Mouse (Mus musculus): ENCODE data around the gene Txndc11. TPM values are rescaled to one million over a fixed set of nuclear protein-coding genes. Genes with fewer than 3 reads are reported as not detected.

Gene Txndc11
- total RNA-seq, 2 experiments from 2014 or later, result 13.6 to 14.0 TPM

DNA sequence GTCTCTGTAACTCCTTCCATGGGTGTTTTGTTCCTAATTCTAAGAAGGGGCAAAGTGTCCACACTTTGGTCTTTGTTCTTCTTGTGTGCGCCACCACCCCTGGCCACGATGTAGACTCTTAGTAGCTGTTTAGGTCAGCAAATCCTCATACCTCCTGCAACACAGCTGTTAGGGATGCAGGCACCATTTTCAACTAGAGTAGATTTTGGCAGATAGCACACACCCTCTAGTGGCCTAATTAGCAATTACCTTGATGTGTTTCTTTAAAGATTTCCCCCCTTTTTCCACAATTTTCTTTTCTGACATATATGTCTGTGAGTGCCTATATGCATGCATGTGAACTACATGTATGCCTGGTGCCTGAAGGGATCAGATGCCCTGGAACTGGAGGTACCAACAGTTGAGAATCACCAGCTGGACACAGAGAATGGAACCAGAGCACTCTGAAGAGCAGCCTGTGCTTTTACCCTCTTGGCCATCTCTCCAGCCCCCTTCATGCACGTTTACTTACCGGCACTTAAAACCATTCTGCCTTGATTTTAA lies 25.2 kb downstream of the Txndc11 start:
- DNase-seq, result no peak

DNA sequence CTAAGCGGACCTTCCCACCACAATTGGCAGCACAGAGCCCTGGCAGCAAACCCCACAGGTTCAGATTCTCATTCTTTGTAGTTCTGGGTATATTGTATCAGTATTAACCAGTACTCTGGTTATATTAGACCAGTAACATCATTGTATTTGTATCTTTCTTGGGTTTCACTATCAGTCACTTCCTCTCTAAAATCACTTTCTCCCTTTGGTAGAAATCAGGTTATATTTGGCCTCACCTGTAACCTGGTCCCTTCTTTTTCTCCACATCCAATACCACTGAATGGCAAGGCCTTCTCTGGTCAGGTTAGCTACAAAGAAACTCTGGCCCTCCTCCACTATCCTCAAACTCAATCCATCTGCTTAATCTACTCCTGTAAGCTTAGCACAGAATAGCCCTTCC lies 29.5 kb downstream of the Txndc11 start:
- DNase-seq, result no peak

DNA sequence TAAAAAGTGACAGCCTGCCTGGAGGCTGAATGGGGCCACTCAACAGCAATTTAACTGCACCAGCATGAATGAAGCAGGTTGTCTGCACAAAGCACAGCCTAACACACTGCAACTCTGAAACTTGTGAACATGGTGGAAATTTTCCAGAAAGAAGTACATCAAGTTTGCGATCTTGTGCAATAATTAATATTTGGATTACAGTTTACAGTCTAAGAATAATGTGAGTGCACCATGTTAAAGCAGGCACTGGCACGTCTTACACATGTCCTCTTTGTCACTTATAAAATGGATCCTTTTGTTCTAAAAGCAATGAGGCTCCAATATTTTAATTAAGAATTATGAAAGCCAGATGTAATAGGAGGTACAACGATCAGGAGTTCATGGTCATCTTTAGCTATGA lies 37.1 kb downstream of the Txndc11 start:
- no peak for DNase-seq

DNA sequence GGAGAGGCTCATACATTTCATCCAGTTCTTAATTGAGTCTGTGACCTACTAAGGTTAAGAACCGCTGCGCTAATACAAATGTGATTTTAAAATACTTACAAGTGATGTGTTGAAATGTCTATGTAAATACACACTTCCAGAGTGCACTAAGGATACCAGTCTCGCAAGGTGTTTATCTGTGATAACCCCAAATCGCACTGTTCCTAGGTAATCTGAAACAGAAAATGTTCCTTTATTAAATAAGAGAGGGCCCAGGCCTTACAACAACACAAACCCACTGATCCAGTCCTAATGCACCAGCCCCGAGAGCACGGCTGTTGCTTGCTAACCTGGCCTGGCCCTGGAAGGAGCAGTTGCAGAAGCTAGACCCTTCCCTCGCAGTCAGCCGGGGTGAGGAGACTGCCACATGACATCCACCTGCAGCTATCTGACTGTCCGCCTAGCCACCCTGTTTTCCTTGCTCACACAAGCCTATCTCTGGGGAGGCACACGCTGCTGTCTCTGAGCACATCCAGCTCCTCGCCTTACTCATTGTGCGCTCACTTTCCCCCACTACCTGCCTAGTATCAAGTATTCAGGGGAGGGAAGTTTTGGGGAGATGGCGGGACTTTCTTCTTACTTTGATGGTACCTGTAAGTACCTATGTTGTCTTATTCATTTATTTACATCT lies 40.6 kb downstream of the Txndc11 start:
- DNase-seq, result no peak

DNA sequence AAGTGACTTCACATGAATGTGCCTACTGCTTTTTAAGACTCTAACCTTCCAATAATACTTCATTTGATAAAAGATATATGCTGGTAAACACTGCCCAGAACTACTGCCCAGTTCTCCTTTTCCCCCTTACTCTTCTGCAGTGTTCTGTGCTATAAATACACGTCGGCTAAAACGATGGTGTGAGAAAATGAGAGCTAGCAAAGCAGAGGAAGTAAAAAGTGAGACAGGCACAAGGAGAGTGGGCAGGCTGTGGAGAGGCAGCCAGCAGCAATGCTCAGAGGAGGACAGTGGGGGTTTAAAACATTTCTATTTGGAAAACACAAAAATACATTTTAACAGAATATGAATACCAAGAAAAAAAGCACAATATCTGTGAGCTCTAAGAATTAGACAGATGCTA lies 41.9 kb downstream of the Txndc11 start:
- peak in 1 of 2 experiments; percentile 37 for DNase-seq

DNA sequence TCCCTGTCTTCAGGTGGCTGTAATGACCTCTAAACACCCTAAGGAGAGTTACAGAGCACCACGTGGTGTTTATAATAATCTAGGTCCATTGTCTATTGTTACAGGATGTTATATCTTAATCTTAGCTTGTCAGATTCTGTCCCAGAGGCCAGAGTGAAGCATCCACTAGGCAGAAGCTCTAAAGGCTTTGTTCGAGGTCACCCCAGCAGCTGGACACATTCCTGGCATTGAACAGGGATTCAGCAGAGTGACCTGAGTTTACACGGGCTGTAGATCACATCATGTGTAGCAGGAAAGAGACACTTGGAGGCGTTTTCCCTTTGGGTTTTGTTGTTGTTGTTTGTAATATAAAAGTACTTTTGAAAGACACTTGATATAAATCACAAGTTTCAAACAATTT lies 42.4 kb downstream of the Txndc11 start:
- peak in 1 of 2 experiments; percentile 40 for DNase-seq

DNA sequence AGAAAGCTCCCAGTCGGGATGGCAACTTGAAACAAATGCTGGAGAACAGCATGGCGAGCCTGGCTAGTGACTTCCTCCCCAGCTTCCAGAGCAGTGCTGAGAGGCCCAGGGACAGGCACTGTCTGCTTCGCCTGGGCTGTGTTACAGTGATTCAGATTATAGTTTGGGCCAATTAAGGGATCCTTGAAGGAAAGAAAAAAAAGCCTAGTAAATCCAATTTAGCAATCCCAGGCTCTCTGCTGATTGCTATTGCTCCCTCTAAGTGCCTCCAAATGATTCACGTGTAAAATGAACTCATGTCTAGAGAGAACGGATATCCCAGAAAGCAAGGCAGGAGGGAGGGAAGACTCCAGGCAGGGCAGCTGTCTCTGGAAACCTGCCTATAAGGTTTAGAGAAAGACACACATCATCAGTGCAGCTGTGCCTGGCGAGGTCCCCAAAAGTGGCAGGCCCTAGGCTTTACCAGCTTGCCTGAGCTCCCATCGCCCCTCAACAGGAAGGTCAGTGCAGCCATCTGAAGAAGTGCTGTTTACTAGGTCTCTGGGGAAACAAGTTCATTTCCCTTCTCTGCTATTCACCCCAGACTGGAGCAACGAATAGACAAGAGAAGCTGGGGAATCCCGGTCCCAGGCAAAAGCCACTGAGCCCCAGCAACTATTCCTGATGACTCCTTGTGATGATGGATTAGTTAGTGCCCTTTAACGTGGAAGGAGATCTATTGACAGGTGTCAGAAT lies 43.4 kb downstream of the Txndc11 start:
- no peak for DNase-seq

DNA sequence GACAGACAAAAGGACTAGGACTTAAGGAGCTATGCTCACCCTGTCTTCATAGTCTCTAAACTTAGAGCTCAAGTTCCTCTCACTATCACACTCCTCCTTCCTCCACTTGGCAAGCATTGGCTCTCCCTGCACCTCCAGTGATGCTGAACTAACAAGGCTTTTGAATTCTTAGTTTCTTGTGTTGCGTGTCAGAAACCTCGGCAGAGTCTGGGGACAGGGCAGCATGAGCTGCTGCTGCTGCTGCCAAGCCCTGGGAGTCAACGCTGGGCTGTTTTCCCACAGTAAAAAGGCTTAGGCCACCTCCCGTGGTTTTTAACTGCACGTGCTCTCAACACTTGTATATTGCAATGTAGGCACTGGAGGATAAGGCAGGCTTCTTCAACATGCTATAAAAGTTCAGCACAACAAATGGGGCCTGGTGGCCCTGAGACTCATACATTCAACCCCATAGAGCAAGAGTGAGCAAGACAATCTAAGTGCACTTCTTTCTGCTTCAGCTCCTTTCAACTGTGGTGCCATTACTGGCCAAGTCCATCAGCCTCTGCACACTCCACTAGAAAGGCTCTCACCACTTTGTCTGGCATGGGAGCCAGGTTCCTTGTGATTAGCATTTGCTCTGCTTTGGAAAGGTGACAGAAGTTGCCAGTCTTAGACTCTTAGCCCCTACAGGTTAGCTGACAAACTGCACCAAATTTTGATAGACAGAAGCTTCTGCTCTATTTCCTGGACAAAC lies 47.4 kb downstream of the Txndc11 start:
- peak in 1 of 2 experiments; percentile 32 for DNase-seq

DNA sequence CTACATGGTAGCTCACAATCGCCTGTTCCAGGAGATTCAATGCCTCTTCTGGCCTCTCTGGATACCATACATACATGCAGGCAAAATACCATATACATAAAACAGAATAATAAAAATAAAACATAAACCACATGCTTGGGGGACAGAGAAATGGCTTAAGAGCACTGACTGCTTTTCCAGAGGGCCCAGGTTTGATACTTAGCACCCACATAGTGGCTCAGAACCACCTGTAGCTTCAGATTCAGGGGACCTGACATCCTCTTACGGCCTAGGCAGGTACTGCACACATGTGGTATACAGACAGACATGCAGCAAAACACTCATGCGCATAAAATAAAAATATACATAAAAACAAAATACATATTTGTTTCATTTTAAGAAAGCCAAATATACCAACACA lies 48.2 kb downstream of the Txndc11 start:
- no peak for DNase-seq

DNA sequence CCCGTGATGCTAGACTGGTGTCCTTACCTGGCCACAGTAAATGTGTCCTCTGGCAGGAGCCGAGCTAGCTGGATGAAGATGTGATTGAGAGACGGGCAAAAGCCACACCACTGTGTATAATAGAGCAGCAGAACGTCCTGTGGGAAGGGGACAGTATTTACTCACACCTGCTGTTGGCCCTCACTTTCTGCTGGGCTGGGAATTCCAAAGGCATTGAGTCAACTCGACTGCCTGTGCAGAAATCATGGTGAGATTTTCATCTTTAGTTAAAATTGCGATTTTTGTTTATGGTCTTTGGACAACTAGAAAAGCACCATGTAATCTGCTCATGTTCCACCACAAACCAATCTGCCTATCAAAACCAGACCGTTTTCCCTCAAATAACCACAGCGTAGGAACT lies 50.3 kb downstream of the Txndc11 start:
- DNase-seq, result no peak

DNA sequence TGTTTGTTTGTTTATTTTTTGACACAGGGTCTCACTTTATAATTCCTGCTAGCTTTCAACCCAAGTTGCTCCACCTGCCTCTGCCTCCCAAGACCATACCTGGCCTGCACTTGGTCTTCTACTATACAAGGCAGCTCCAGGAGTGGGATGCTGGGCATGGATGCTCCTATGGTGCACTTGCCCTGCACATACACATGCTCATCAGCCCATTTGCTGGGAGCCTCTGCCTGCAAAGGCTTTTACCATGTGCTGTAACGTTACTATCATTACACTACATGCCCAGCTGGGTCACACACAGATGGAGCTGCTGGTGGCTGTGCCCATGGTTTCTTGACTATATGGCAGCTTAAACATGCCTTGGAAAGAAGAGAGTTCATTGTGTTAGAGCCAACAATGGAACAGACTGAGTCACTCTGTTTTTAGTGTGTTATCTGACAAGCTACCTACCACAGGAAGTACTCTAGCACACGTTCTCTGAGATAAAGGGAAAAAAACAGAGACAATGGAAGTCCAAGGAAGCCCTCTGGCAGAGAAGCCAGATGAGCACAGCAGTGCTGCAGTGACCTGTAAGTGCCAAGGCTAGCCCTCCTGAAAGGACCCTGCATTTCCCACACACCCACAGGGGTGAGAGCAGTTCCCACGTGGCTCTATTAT lies 56.1 kb downstream of the Txndc11 start:
- no peak for DNase-seq

DNA sequence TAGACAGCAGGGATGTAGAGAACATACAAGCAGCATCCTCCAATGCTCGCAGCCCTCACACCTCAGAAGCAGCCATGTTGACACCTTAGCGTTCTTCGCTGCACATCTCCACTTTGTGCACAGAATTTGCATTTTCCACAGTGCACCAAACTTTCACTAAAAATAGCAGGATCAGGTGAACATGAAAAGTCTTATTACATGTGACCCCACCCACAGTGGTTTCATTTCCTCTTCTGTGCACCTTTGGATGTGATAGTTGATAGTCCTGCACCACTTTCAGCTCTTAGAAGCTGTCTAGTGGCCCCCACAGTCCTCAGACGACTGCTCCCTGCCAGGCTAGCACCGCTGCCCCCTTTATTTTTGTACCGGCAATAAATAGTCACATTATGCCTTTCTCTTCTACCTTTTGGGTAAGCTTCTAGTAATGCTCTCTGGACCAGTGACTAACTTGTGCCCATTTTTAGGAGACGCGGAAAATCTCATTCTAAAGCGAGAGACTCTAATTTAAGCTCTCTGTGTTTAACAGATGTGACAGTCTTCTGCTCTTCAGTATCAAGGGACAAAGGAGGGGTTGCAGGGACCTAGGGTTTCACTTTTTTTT lies 56.7 kb downstream of the Txndc11 start:
- DNase-seq, result peak in 1 of 2 experiments; percentile 24

DNA sequence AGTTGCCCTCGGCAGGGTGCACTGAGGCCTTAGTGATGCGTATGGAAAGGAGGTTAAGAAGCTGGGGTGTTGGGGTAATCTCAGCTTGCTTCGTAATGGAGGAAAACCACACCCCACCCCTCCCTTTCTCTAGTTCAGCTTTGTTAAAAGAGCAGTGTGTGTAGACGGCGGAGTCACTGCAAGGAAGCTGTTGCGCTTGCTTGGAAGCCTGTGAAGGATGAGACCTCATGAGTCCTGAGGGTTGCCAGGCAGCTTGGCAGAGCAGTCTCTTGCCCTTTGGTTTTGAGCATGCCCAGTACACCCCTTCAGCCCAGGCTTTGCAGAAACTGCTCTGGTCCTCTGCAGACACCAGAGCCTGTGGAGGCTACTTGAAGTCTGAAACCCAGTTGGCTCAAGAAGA lies 61.4 kb downstream of the Txndc11 start:
- DNase-seq, result no peak

DNA sequence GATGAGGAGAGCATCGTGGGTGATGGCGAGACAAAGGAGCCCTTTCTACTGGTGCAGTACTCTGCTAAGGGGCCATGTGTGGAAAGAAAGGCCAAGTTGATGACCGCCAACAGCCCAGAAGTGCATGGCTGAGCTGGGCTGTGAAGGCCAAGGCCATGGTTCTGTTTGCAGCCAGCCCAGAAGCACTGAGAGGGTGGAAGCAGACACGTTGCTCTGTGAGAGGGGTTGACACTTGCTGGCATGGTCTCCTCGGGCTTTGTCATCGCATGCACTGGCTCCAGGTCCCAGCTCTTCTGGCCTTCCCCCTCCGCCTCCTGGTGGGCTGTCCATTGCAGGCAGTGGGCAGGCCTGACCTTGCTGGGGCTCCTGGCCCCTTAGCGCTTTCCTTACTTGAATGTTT lies 62.0 kb downstream of the Txndc11 start:
- no peak for DNase-seq

DNA sequence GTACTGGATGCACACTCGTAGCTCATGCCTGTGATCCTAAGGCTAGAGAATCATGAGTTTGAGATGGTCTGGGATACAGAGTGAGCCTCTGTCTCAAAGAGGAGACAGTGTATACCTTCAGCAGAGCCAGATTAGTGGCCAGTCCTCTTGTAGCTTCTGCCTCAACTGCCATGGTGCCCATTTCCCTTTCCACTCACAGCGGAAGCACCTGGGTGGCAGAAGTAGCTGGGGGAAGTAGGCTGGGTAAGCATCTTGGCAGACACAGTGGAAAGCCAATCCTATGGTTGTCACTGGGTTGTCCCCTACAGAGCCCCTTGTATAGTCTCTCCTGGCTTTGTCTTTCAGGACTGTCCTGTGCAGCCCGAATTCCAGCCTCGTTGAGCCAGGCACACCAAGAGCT lies 62.6 kb downstream of the Txndc11 start:
- no peak for DNase-seq

DNA sequence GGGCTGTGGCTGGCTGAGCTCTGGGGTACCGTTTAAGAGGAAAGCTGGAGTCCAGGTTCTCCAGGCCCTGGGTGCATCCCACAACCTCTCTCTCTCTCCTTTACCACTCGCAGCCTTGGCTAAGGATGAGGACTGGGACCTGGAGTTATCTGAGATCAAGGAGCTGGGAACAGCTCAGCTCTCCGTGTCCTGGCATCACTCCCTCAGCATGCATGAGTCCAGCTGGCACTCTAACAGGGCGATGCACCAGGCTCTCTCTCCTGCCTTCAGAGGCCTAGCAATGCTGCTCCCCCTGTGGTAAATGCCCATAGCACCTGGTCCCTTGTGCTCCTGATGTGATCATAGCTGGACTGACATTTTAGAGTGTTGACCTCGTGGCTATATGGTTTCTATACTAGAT lies 63.3 kb downstream of the Txndc11 start:
- DNase-seq, result peak; percentile 55 to 60

DNA sequence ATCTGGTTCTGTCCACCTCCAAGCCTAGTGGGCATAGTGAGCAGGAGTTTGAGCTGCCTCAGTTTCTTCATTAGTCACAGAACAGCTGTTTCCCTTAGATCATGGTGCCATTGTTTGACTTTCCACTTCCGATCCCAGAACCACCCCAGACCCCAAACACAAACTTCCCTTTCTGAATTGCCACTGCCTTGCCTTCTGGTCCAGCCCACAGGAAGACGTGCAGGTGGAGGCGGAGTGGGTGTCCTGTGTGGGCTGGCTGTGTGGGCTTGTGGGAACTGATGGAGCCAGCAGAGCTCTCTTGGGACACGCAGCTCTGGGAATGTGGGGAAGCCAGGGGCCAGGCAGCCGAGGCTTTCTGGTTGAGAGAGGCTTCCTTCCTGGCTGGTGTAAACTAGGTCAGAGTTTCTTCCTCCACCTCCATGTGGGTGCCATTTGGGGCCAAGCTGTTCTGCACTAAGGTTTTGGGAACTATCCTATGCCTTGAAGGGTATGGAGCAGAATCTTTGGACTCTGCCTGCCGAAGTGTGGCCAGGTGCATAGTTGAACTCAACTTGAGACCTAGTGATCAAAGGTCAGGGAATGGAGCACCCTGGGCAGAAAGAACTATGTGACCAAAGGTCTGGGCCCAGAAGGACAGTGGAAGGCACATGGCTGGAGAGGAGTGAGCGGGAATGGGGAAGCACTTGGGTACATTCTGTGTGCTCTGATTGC lies 64.6 kb downstream of the Txndc11 start:
- peak; percentile 50 to 78 for DNase-seq

DNA sequence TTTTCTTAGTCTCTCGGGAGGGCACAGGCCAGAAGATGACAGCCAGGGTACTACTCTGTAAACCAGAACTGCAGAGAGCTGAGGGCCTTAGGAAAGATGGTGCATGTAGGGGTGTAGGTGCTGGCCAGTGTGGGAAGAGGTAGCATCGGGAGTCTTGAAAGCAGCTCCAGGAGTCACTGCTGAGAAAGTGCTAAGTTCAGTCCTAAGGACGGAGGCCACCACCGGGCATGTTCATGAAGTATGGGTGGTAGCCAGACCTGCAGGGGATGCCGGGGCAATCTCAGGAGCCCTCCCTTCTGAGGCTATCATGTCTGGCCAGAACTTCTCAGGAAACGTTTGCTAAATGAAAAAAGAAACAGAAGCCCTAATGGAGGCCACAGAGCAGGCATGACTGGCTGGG lies 65.2 kb downstream of the Txndc11 start:
- DNase-seq, result no peak

DNA sequence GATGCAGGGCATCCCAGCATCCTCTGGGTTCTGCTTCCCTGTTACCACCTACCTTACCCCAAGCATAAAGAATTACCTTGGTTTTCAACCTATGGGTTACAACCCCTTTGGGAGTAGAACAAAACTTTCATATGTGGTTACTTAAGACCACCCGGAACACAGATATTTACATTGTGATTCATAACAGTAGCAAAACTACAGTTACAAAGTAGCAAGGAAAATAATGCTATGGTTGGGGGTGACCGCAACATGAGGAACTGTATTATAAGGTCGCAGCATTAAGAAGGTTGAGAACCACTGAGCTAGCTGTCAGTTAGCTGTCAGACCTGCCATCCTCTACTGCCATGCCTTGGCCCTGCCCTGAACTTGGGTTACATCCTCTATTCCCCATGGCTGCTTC lies 65.8 kb downstream of the Txndc11 start:
- no peak for DNase-seq

DNA sequence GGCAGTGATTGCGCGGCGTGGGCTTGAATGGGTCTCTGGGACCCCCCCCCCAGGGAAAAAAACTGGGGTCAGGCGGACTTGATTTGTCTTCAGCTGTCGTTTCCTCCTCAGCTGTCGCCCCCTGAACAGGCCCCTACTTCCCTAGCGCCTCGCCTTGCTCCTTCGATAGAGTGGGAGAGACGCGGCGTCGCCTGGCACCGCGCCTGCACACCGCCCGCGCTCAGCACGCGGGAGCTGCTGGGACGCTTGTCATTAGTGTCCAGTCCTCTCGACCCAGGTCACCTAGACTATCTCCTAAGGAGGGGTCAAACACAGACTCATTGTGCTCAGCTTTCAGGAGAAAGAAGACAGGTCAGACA lies 67.6 kb downstream of the Txndc11 start:
- DNase-seq, result peak; percentile 57 to 68

DNA sequence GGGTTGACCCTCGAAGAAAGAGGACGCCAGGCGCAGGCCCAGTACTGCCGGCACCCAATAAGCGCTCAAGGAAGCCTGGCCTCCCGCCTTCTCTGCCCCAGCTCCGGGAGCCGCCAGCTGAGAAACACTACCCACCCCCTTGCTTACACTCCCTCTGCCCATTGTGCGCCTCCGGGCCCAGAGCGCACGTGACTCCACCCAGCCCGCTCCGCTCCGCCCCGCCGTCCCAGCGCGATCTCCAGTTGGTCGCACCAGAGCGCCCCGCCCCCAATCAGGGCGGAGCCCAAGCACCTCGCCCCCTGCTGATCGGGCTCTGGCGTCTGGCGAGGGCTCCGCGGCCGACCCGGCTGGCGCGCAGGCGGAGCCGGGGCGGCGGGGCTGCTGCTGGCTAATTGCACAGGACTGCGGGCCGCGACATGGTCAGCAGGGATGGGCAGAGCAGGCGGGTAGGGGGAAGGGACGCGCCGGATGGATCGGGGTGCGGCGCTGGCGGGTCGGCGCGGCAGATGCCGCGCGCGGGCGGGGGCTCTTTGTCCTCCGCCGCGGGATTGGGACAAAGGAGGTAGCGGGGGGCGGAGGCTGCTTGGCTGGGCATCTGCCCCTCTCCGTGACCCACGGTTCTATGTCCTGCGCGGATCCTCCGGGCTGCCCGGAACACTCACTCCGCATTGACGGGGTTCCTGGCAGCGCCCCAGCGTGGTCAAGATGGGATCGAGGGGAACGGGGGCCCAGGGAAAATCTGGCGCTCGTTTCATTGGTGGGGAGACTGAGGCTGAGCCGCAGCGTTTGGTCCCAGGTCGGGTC lies 68.2 kb downstream of the Txndc11 start, which contains the start of gene Litaf:
Gene Litaf (minus strand): TSS at position 129 of the 804 bp plus-strand sequence.
- peak; percentile 97 to 99 for DNase-seq
